Mouse (Mus musculus): ENCODE results near the gene Vps37c.

Vps37c gene

GRCm38 (mm10) chr19:10712194-10712593, 23.7 kb downstream of the Vps37c start:
- in situ Hi-C loops (cut with MboI, MseI), result loop anchor here (5.0 kb wide), 1 partner anchor 35 kb away; the partner anchor contains the start of gene Pga5

GRCm38 (mm10) chr19:10712646-10713045, 24.1 kb downstream of the Vps37c start:
- in situ Hi-C loops (cut with MboI, MseI), result loop anchor here (5.0 kb wide), 1 partner anchor 35 kb away; the partner anchor contains the start of gene Pga5

GRCm38 (mm10) chr19:10713551-10713950, 25.0 kb downstream of the Vps37c start:
- in situ Hi-C loops (cut with MboI, MseI), result loop anchor here (5.0 kb wide), 1 partner anchor 36 kb away; the partner anchor contains the start of gene Pga5

- in situ Hi-C loops (cut with MboI, MseI), result loop anchor here (5.0 kb wide), 1 partner anchor 37 kb away; the partner anchor contains the start of gene Pga5
These were observed 25.6 kb downstream of the Vps37c start for GRCm38 (mm10) chr19:10714168-10714567.

- in situ Hi-C loops (cut with MboI, MseI), result loop anchor here (5.0 kb wide), 1 partner anchor 38 kb away; the partner anchor contains the start of gene Pga5
These were observed 26.3 kb downstream of the Vps37c start for GRCm38 (mm10) chr19:10714682-10715475.

GRCm38 (mm10) chr19:10715476-10715875, 26.9 kb downstream of the Vps37c start:
- in situ Hi-C loops (cut with MboI, MseI), result no loop called here

- in situ Hi-C loops (cut with MboI, MseI), result no loop called here
These were observed 29.8 kb downstream of the Vps37c start for GRCm38 (mm10) chr19:10718251-10718775.

GRCm38 (mm10) chr19:10719751-10720150, 31.2 kb downstream of the Vps37c start:
- in situ Hi-C loops (cut with MboI, MseI), result no loop called here

- in situ Hi-C loops (cut with MboI, MseI), result no loop called here
These were observed 32.0 kb downstream of the Vps37c start for GRCm38 (mm10) chr19:10720524-10720923.

- in situ Hi-C loops (cut with MboI, MseI), result no loop called here
These were observed 32.5 kb downstream of the Vps37c start for GRCm38 (mm10) chr19:10721064-10721463.

- in situ Hi-C loops (cut with MboI, MseI), result no loop called here
These were observed 34.5 kb downstream of the Vps37c start for GRCm38 (mm10) chr19:10723084-10723483.

GRCm38 (mm10) chr19:10723649-10724048, 35.1 kb downstream of the Vps37c start:
- in situ Hi-C loops (cut with MboI, MseI), result no loop called here

GRCm38 (mm10) chr19:10724629-10725363, 36.3 kb downstream of the Vps37c start:
- in situ Hi-C loops (cut with MboI, MseI), result no loop called here

GRCm38 (mm10) chr19:10729889-10730288, 41.4 kb downstream of the Vps37c start:
- in situ Hi-C loops (cut with MboI, MseI), result loop anchor here (5.0 kb wide), 1 partner anchor 42 kb away; no protein-coding TSS in a partner anchor

GRCm38 (mm10) chr19:10730469-10730868, 41.9 kb downstream of the Vps37c start:
- in situ Hi-C loops (cut with MboI, MseI), result loop anchor here (5.0 kb wide), 1 partner anchor 42 kb away; no protein-coding TSS in a partner anchor

GRCm38 (mm10) chr19:10731975-10732374, 43.4 kb downstream of the Vps37c start:
- in situ Hi-C loops (cut with MboI, MseI), result loop anchor here (5.0 kb wide), 1 partner anchor 40 kb away; no protein-coding TSS in a partner anchor

GRCm38 (mm10) chr19:10732741-10733140, 44.2 kb downstream of the Vps37c start:
- in situ Hi-C loops (cut with MboI, MseI), result loop anchor here (5.0 kb wide), 1 partner anchor 40 kb away; no protein-coding TSS in a partner anchor

GRCm38 (mm10) chr19:10733501-10734127, 45.1 kb downstream of the Vps37c start:
- in situ Hi-C loops (cut with MboI, MseI), result loop anchor here (5.0 kb wide), 1 partner anchor 39 kb away; no protein-coding TSS in a partner anchor

- in situ Hi-C loops (cut with MboI, MseI), result loop anchor here (5.0 kb wide), 1 partner anchor 38 kb away; no protein-coding TSS in a partner anchor
These were observed 46.0 kb downstream of the Vps37c start for GRCm38 (mm10) chr19:10734554-10734953.

GRCm38 (mm10) chr19:10735061-10735460, 46.5 kb downstream of the Vps37c start:
- in situ Hi-C loops (cut with MboI, MseI), result loop anchor here (5.0 kb wide), 1 partner anchor 92 kb away; no protein-coding TSS in a partner anchor

- in situ Hi-C loops (cut with MboI, MseI), result loop anchor here (5.0 kb wide), 1 partner anchor 91 kb away; no protein-coding TSS in a partner anchor
These were observed 47.3 kb downstream of the Vps37c start for GRCm38 (mm10) chr19:10735861-10736260.
